21 mouse cellular contexts compared by ENCODE assay signal in the genomic region with DNA sequence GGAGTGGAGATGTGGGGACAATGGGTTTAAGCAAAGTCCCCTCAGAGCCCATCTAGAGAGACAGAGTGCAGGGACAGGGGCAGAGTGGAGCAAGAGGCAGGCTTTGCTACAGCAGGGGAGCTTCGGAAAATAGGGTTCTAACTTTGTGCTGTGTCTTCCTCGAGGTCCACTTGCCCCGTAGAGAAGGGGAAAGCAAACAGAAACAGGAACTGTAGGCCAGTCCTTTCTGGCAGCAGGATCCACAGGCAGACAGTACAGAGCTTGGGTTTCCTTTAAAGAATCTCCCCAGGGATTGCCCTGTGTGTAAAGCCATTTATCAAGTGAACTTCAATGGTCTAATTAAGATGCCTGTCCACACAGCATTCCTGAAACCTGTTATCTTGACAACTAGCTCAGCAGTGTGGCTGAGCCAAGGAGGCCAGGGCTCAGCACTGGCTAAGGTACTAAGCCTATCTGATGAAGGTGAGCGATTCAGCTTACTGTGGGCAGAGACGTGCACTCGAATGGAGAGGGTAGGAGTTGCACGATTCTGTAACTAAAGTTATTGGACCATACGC. TPM values are rescaled to one million over a fixed set of nuclear protein-coding genes. Genes with fewer than 3 reads are reported as not detected.
DNase-seq lines count a peak whose midpoint lies in the region; ATAC-seq and TF ChIP-seq lines count a peak whose summit lies in the region.
"Had no signal": no experiment of that assay in that cellular context is flagged by ENCODE, and none has a peak within 500 bp of the region (broad histone marks: within the 10 kb centered on the region; RNA-seq: fewer than 3 reads in every experiment).

No protein-coding gene starts in this region.

- 0 out of 2 replicates have a peak, but pooled peaks cover 2% of the 10 kb centered on the region for H3K27me3 ChIP-seq in heart, embryonic 10.5 days (ENCODE audit: insufficient read depth, poor library complexity, severe bottlenecking)
- no peaks in the 10 kb centered on the region for H3K27me3 ChIP-seq in hindbrain, embryonic 12.5 days
- H3K27me3 ChIP-seq in hindbrain, embryonic 11.5 days (ENCODE audit: control insufficient read depth, insufficient read depth, low read length) = no peaks in the 10 kb centered on the region
- H3K27me3 ChIP-seq in stomach, embryonic 16.5 days (ENCODE audit: control insufficient read depth, insufficient read depth, low read length) = no peaks in the 10 kb centered on the region
- H3K27me3 ChIP-seq in stomach, postnatal 0 days (ENCODE audit: control insufficient read depth, insufficient read depth, low read length) = no peaks in the 10 kb centered on the region
- H3K27me3 ChIP-seq: embryonic facial prominence, embryonic 12.5 days; forebrain, embryonic 15.5 days; limb, embryonic 15.5 days had no signal

- H3K36me3 ChIP-seq in heart, embryonic 10.5 days = no peaks in the 10 kb centered on the region
- no peaks in the 10 kb centered on the region for H3K36me3 ChIP-seq in hindbrain, embryonic 12.5 days
- no peaks in the 10 kb centered on the region for H3K36me3 ChIP-seq in hindbrain, embryonic 11.5 days (ENCODE audit: control insufficient read depth, insufficient read depth, low read length)
- H3K36me3 ChIP-seq in stomach, embryonic 16.5 days (ENCODE audit: control insufficient read depth, insufficient read depth, low read length) = no peaks in the 10 kb centered on the region
- no peaks in the 10 kb centered on the region for H3K36me3 ChIP-seq in stomach, postnatal 0 days (ENCODE audit: control insufficient read depth, insufficient read depth, low read length)
- H3K36me3 ChIP-seq: embryonic facial prominence, embryonic 12.5 days; forebrain, embryonic 15.5 days; limb, embryonic 15.5 days had no signal

- no peak overlapping the region for H3K9ac ChIP-seq in hindbrain, embryonic 12.5 days
- H3K9ac ChIP-seq in hindbrain, embryonic 11.5 days (ENCODE audit: low read depth, low read length) = no peak overlapping the region
- no peak overlapping the region for H3K9ac ChIP-seq in stomach, embryonic 16.5 days (ENCODE audit: low read length)
- no peak overlapping the region for H3K9ac ChIP-seq in stomach, postnatal 0 days (ENCODE audit: low read length)
- H3K9ac ChIP-seq: embryonic facial prominence, embryonic 12.5 days; forebrain, embryonic 15.5 days; limb, embryonic 15.5 days had no signal

- ATAC-seq in hindbrain, embryonic 12.5 days (ENCODE audit: low FRiP score) = 0 out of 2 replicates have a peak, but pooled peaks have one; percentile 32
- no peak; the same call in 1 of the 2 replicates for ATAC-seq in hindbrain, embryonic 11.5 days (ENCODE audit: low FRiP score)
- 0 out of 2 replicates have a peak, but pooled peaks have one; percentile 30 for ATAC-seq in stomach, embryonic 16.5 days (ENCODE audit: insufficient read depth, low FRiP score)
- ATAC-seq in stomach, postnatal 0 days (ENCODE audit: low FRiP score, low TSS enrichment) = no peak
- ATAC-seq: forebrain, embryonic 15.5 days; inflammation-experienced regulatory T-cells, adult 6 months had no signal

- peak overlapping the region; percentile 52; the same call in 1 of the 2 replicates for H3K27ac ChIP-seq in heart, embryonic 10.5 days
- H3K27ac ChIP-seq in hindbrain, embryonic 12.5 days = no peak overlapping the region
- no peak overlapping the region for H3K27ac ChIP-seq in hindbrain, embryonic 11.5 days (ENCODE audit: low read depth, low read length)
- no peak overlapping the region for H3K27ac ChIP-seq in stomach, embryonic 16.5 days (ENCODE audit: low read length)
- H3K27ac ChIP-seq in stomach, postnatal 0 days (replicated peaks) = no peak overlapping the region
- H3K27ac ChIP-seq: embryonic facial prominence, embryonic 12.5 days; forebrain, embryonic 15.5 days; limb, embryonic 15.5 days had no signal

- TF ChIP-seq CTCF in stomach, postnatal 0 days (IDR thresholded peaks at IDR 0.05; ENCODE audit: low read depth) = no peak

- no peak overlapping the region for H3K4me2 ChIP-seq in hindbrain, embryonic 12.5 days (replicated peaks)
- H3K4me2 ChIP-seq in hindbrain, embryonic 11.5 days (replicated peaks; ENCODE audit: low read depth, low read length) = no peak overlapping the region
- H3K4me2 ChIP-seq in stomach, embryonic 16.5 days (ENCODE audit: low read depth, low read length) = no peak overlapping the region
- no peak overlapping the region for H3K4me2 ChIP-seq in stomach, postnatal 0 days (replicated peaks; ENCODE audit: low read depth)
- H3K4me2 ChIP-seq: embryonic facial prominence, embryonic 12.5 days; forebrain, embryonic 15.5 days; limb, embryonic 15.5 days; midbrain, embryonic 11.5 days had no signal

- H3K9me3 ChIP-seq in heart, embryonic 10.5 days = no peaks in the 10 kb centered on the region
- no peaks in the 10 kb centered on the region for H3K9me3 ChIP-seq in hindbrain, embryonic 12.5 days (replicated peaks)
- no peaks in the 10 kb centered on the region for H3K9me3 ChIP-seq in hindbrain, embryonic 11.5 days (ENCODE audit: control insufficient read depth, low read length)
- no peaks in the 10 kb centered on the region for H3K9me3 ChIP-seq in stomach, embryonic 16.5 days (replicated peaks; ENCODE audit: control insufficient read depth, low read length)
- no peaks in the 10 kb centered on the region for H3K9me3 ChIP-seq in stomach, postnatal 0 days (ENCODE audit: control insufficient read depth, low read length)
- H3K9me3 ChIP-seq: embryonic facial prominence, embryonic 12.5 days; forebrain, embryonic 15.5 days; limb, embryonic 15.5 days had no signal

- no peak overlapping the region; the same call in 1 of the 2 replicates for H3K4me3 ChIP-seq in heart, embryonic 10.5 days
- H3K4me3 ChIP-seq in hindbrain, embryonic 12.5 days = no peak overlapping the region
- no peak overlapping the region for H3K4me3 ChIP-seq in hindbrain, embryonic 11.5 days (ENCODE audit: low read depth, low read length)
- H3K4me3 ChIP-seq in stomach, embryonic 16.5 days (replicated peaks; ENCODE audit: low read length) = no peak overlapping the region
- no peak overlapping the region for H3K4me3 ChIP-seq in stomach, postnatal 0 days (ENCODE audit: low read depth, low read length)
- H3K4me3 ChIP-seq: embryonic facial prominence, embryonic 12.5 days; forebrain, embryonic 15.5 days; limb, embryonic 15.5 days had no signal

- no peak for TF ChIP-seq EP300 in stomach, postnatal 0 days (optimal IDR thresholded peaks at IDR 0.05)

- no peak for DNase-seq in heart, embryonic 10.5 days (ENCODE audit: low spot score)
- DNase-seq in heart, postnatal 36 days = no peak
- no peak for DNase-seq in hindbrain, embryonic 11.5 days (ENCODE audit: low spot score)
- no peak for DNase-seq in stomach, postnatal 0 days (ENCODE audit: low spot score)
- no peak for DNase-seq in testis, postnatal 14 days (ENCODE audit: low spot score)
- no peak for DNase-seq in cerebellum, adult 9-10 months
- DNase-seq: adrenal gland, adult 8-10 months; cerebellum, postnatal 14 days; layer of hippocampus, postnatal 36 days; lung, adult 18-20 months; lung, postnatal 36 days had no signal

- intact Hi-C loops in heart, postnatal 36 days (cut with DNase I) = no loop called here

- WGBS in heart, embryonic 10.5 days = 25% methylated on average over 8 of the region's 8 CpGs
- 57% methylated on average over 8 of the region's 8 CpGs for WGBS in hindbrain, embryonic 12.5 days
- WGBS in hindbrain, embryonic 11.5 days = 67% methylated on average over 8 of the region's 8 CpGs
- WGBS in stomach, embryonic 16.5 days = 37% methylated on average over 8 of the region's 8 CpGs
- WGBS in stomach, postnatal 0 days = 47% methylated on average over 8 of the region's 8 CpGs

- H3K4me1 ChIP-seq in heart, embryonic 10.5 days = peaks cover 24% of the 10 kb centered on the region
- H3K4me1 ChIP-seq in hindbrain, embryonic 12.5 days = peaks cover 4% of the 10 kb centered on the region; the same call in 1 of the 2 replicates
- no peaks in the 10 kb centered on the region for H3K4me1 ChIP-seq in hindbrain, embryonic 11.5 days (replicated peaks; ENCODE audit: control insufficient read depth, insufficient read depth, low read length)
- H3K4me1 ChIP-seq in stomach, embryonic 16.5 days (ENCODE audit: control insufficient read depth, insufficient read depth, low read length) = no peaks in the 10 kb centered on the region
- H3K4me1 ChIP-seq in stomach, postnatal 0 days (replicated peaks; ENCODE audit: control insufficient read depth, insufficient read depth) = no peaks in the 10 kb centered on the region; the same call in 1 of the 2 replicates
- H3K4me1 ChIP-seq: embryonic facial prominence, embryonic 12.5 days; forebrain, embryonic 15.5 days; limb, embryonic 15.5 days had no signal

RNA-seq across cellular contexts. Expression of a gene that starts 14.9 kb away (rescaled TPM):
- polyA plus RNA-seq in heart, embryonic 10.5 days (2016; fragmentation: Nextera tagmentation; extraction: Ambion mirVana) = 6.1 and 9.7 TPM in 2 replicates
- total RNA-seq in heart, postnatal 36 days (2021) = 1 to 10 TPM; 1.4 to 2.3 TPM
- 6.9 and 7.3 TPM in 2 replicates for polyA plus RNA-seq in hindbrain, embryonic 12.5 days (2016; fragmentation: Nextera tagmentation; extraction: Ambion mirVana)
- polyA plus RNA-seq in hindbrain, embryonic 11.5 days (2014; fragmentation: Nextera tagmentation; extraction: Ambion mirVana) = 29.6 and 34.9 TPM in 2 replicates
- 4.2 and 4.9 TPM in 2 replicates for polyA plus RNA-seq in stomach, embryonic 16.5 days (2015; fragmentation: Nextera tagmentation; extraction: Ambion mirVana)
- 4.7 and 7.1 TPM in 2 replicates for polyA plus RNA-seq in stomach, postnatal 0 days (2015; fragmentation: Nextera tagmentation; extraction: Ambion mirVana)

RNA-seq across cellular contexts. Expression of a gene that starts 53.8 kb away (rescaled TPM):
- 0.05 TPM in 1 of 2 replicates, not detected in the other for polyA plus RNA-seq in heart, embryonic 10.5 days (2016; fragmentation: Nextera tagmentation; extraction: Ambion mirVana)
- total RNA-seq in heart, postnatal 36 days (2021) = not detected
- polyA plus RNA-seq in hindbrain, embryonic 12.5 days (2016; fragmentation: Nextera tagmentation; extraction: Ambion mirVana) = 0.08 TPM in 1 of 2 replicates, not detected in the other
- polyA plus RNA-seq in hindbrain, embryonic 11.5 days (2014; fragmentation: Nextera tagmentation; extraction: Ambion mirVana) = not detected in 2 replicates
- polyA plus RNA-seq in stomach, embryonic 16.5 days (2015; fragmentation: Nextera tagmentation; extraction: Ambion mirVana) = not detected in 2 replicates
- polyA plus RNA-seq in stomach, postnatal 0 days (2015; fragmentation: Nextera tagmentation; extraction: Ambion mirVana) = 0.35 and 0.38 TPM in 2 replicates
- total RNA-seq: gastrocnemius, adult 18-20 months; layer of hippocampus, adult 18-20 months; layer of hippocampus, postnatal 36 days; left cerebral cortex, postnatal 25 days had no signal
- polyA plus RNA-seq: embryonic facial prominence, embryonic 12.5 days; forebrain, embryonic 15.5 days; inflammation-experienced regulatory T-cells, adult 6 months; limb, embryonic 15.5 days; midbrain, embryonic 11.5 days had no signal

Comparison
In these comparisons a context has a peak if more than half of its experiments do, and no peak if none do; other contexts are left out.
1. ATAC-seq: peak in hindbrain, embryonic 12.5 days (single experiment) and stomach, embryonic 16.5 days (single experiment); none in hindbrain, embryonic 11.5 days (single experiment) and stomach, postnatal 0 days (single experiment).